Mouse (Mus musculus): Measurements from ENCODE around the gene Trim2.

Gene Trim2

GRCm38 (mm10) chr3:84306777-84307176, at the start of gene Trim2:
TSS of gene Trim2 (minus strand) at chr3:84306877.
- in situ Hi-C loops (cut with MboI): loop anchor here (25.0 kb wide), 1 partner anchor 344 kb away; no protein-coding TSS in a partner anchor

GRCm38 (mm10) chr3:84355930-84356689, 49.4 kb upstream of the Trim2 start:
- in situ Hi-C loops (cut with MboI): no loop called here

- in situ Hi-C loops (cut with MboI): no loop called here
Observed at GRCm38 (mm10) chr3:84352353-84353034, 45.8 kb upstream of the Trim2 start.

DNA sequence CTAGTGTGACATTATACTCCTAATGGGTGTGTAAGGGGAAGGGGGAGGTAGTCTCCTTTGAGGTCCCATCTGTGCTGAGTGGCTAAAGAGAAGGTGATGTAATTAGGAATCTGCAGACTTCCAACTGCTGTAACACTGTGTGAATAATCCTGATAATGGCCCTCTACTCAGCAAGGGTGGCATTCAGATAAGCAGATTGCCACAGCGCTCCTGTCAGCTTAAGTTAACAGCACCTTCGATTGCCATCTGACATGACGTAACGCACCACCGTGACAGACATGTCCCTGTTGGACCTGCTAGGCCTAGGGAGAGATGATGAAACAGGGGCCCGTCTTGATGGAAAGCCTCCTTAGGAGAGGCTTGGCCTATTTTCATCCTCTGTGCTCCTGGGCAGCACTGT, 43.6 kb upstream of the Trim2 start:
- in situ Hi-C loops (cut with MboI): no loop called here

DNA sequence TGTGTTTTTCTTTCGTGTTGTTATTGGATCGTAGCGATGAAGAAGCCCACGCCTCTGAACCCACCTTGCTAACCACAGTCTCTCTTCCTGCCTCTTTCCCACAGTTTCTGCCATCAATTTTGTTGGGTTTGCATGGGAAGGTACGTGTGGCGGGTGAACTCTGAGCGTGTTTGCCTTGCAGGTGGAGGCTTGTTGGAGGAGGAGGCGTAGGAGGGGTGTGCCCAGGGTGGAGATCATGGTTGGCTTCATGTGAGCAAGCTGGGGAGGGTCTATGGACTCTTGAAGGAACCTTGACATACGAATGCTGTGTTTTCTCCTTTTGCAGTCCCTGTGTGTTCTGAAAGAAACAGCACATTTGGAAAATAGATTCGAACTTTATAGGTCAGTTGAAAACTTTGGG, 43.1 kb upstream of the Trim2 start:
- in situ Hi-C loops (cut with MboI): loop anchor here (10.0 kb wide), 1 partner anchor 195 kb away; no protein-coding TSS in a partner anchor

DNA sequence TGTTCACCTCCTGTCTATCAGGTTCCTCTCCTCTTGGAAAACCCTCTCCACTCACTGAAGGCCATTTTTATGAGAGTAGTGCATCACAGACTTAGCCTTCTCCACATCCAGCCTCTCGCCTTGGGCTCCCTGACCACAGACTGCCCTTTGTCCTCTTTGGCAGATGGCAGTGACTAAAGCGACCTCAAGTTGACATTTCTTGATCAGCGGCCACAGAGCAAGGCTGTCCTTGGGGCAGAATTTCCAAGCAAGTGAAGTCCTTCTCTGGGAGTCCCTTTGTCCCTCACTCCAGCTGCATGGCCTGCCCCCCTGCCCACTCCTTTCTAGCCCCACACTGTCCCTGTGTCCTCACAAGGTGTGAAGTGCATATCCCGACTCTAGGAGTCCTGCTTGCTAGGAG, 40.7 kb upstream of the Trim2 start:
- in situ Hi-C loops (cut with MboI): loop anchor here (10.0 kb wide), 1 partner anchor 197 kb away; no protein-coding TSS in a partner anchor

DNA sequence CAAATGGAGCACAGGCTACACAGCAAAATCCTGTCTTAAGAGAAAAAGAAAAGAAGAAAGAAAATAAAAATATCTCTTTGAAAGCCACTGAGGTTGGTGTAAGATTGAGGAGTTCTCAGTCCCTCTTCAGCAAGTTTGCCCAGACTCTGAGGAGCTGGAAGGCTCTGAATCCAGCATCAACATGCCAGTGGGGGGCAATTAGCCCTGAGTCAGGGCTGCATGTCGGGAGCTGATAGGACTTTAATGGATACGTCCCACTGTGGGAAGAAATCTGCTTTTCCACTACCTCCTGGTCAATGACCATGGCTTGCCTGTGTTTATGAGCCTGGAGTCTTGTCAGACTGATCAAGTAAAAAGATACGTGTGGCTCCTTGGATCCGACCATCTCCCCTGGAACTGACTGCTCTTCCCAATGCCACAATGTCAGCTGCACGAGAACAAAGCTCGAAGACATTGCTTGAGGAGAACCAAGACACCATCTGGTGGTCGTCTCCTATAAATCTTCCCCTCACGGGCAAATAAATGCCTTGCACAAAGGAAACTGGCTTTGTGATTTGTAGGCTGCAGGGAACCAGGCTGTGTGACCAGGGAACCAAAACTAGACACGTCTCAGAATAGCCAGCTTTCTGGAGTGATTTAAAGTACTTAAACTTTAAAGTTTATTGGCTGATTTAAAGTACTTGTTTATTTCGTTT, 39.9 kb upstream of the Trim2 start:
- in situ Hi-C loops (cut with MboI): loop anchor here (10.0 kb wide), 1 partner anchor 198 kb away; no protein-coding TSS in a partner anchor

GRCm38 (mm10) chr3:84345646-84345980, 38.9 kb upstream of the Trim2 start:
- in situ Hi-C loops (cut with MboI): loop anchor here (10.0 kb wide), 1 partner anchor 199 kb away; no protein-coding TSS in a partner anchor

DNA sequence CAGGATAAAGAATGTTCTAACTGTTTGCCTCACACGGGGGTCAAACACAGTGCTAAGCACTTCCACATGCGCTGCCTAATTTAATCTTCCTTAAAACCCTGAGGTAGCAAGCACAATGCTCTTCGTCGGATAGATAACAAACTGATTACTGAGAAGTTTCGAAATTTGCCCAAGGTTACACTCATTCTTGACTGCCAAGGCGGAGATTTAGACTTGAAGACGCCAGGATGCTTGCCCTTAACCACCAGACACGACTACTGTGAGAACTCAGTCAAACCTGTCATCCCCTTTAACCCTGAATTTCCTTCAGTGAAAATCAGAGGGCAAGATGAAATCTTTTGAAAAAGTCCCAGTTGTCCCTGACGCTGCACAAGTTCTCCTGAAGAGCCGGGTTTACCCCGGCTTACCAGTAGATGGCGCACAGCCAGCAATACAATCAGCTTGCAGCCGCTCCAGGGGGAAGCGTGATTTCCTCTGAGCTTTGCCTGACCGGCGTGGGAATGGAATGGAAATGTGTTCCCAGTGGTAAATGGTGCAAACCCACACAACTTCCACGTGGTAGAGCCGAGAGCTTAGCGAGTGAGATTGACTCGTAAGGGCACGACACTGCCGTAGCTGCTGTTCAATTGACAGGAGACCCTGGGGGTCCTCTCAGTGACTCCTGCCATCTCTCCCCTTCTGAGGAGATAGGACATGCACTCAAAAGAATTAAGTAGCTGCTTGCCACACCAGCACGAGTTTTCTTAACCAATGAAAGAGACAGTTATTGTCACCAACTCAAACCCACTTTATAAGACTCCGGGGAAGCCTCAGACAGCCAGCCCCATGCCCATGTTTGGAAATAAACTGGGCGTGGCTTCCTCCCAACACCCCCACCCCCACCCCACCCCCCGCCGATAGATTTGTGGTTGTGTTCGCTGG, 38.3 kb upstream of the Trim2 start:
- in situ Hi-C loops (cut with MboI): loop anchor here (10.0 kb wide), 1 partner anchor 200 kb away; no protein-coding TSS in a partner anchor

- in situ Hi-C loops (cut with MboI): loop anchor here (10.0 kb wide), 1 partner anchor 202 kb away; no protein-coding TSS in a partner anchor
Observed at GRCm38 (mm10) chr3:84343101-84343500, 36.4 kb upstream of the Trim2 start.

DNA sequence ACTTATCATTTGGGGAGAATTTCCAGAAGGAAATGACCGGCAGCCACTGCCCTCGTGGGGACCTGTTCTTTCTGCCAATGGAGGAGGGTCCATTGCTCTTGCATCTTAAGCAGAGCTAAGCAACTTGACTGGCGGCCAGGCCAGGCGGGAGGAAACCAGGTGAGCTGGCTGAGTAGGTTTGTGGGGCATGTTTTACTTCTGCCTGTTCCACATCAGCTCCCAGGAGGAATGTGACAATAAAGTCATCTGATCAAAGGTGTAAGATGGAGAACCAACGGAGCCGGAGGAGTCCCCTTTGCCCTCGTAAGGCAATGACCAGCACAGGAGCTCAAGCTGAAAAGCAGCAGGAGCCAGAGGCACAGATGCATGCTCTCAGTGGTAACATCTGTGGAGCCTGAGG, 35.1 kb upstream of the Trim2 start:
- in situ Hi-C loops (cut with MboI): loop anchor here (10.0 kb wide), 1 partner anchor 203 kb away; no protein-coding TSS in a partner anchor

DNA sequence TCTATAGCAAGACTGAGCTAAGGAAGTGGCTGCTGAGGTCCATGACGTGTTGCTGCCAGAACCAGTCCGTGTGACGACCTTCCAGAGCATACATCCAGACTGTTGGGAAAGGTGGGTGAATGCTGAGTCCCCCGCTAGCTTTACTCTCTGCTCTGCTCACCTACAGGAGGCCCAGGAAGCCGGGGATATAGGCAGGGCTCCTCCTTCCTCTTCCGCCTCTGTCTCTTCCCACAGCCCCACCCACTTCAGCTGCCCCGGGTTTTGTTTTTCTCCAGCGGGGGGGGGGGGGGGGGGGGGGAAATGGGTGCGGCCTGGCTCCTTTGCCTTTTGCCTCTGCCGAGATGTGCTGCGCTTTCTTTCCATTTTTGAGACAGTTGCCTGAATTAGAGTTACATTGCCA, 30.9 kb upstream of the Trim2 start:
- in situ Hi-C loops (cut with MboI): no loop called here

GRCm38 (mm10) chr3:84336342-84336741, 29.7 kb upstream of the Trim2 start:
- in situ Hi-C loops (cut with MboI): no loop called here

DNA sequence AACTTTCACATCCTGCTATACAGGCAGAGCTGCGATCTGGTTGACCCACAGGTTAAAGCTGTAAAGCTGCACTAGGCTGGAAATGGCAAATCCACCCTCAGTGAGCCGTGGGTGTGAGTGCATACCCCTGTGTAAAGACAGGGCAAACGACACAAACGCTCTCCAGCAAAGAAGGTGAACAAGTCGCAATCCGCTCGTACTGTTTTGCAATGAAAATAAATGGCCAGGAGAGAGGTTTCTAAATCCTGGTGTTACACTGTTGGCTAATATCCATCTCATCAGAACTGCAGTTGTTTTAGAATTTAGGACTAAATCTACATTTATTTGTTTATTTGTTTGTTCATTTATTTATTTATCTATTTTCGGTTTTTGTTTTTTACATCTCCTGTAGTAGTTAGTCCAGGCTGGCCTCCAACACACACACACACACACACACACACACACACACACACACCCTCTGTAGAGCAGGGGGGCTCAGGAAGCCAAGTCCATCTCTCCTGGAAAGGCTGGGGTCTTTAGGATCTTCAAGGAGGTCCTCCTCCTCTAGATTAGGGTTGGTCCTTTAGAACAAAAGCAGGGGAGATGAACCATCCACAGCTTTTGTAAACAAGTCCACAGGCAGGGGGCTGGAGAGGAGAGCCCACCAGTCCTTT, 28.9 kb upstream of the Trim2 start:
- in situ Hi-C loops (cut with MboI): no loop called here

DNA sequence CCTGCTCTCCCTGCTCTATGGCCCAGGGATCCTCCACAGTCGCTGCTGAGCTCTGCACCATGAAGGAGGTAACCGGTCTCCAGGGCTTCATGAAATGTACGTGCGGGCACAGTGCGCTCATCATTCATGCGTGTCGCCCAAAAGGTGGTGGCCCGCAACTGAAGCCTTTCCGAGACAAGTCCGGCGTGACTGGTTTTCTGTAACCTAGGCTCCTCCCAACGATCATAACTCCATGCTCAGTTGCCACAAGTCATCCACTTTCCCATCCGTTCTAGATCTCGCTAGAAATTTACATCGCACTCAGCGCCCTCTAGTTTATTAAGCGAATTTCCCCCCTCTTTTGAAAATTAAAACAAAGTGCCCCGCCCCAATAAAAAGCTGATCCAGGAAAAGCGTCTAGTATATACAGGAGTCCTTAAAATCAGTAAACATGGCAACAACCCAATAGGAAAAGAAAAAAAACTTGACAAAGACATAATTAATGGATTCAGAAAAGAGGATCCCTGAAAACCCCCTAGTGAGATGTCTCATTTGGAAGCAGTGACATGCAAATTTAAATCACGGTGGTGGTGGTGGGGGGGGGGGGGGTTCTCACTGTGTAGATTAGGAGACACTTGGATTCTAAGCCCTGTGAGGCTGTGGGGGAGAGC, 28.2 kb upstream of the Trim2 start:
- in situ Hi-C loops (cut with MboI): no loop called here

- in situ Hi-C loops (cut with MboI): no loop called here
Observed at GRCm38 (mm10) chr3:84333400-84334349, 27.0 kb upstream of the Trim2 start.

GRCm38 (mm10) chr3:84330210-84330609, 23.5 kb upstream of the Trim2 start:
- in situ Hi-C loops (cut with MboI): no loop called here

DNA sequence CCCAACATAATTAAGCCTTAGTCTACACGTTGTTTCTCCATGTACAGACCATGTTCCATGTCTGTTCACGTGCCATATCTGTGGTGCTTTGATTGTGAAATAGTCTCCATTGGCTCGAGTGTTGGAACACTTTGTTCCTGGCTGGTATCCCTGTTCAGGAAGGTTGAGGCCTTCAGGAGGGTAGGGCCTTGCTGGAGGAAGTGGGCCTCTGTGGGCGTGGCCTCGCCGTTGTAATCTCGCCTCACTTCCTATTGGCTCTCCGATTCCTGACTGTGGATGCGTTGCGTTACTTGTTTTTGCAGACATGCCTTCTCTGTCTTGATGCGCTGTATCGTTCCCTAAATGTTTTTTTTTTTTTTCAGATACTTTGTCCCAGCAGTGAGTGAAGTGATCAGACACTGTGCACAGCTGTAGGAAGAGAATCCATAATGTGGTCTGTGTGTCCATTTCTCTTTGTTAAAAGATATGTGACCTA, 18.3 kb upstream of the Trim2 start:
- in situ Hi-C loops (cut with MboI): loop anchor here (25.0 kb wide), 1 partner anchor 363 kb away; no protein-coding TSS in a partner anchor

DNA sequence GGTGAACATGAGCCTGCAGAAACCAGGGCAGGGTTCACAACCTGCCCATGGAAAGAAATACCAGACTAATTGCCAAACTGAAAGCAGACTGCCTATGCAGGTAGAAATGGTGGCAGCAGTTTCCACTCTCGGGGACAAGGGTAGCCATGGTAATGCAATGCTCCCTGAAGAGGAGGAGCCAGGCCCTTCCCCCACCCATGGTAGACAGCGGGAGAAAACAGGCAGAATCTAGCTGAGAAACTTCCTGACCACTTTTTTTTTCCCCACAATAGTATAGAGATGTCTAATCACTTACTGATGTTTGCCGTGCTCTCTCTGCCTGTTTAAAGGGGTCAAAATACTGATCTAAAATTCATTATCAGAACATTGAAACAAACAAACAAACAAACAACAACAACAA, 17.8 kb upstream of the Trim2 start:
- in situ Hi-C loops (cut with MboI): loop anchor here (25.0 kb wide), 1 partner anchor 362 kb away; no protein-coding TSS in a partner anchor
